Mouse (Mus musculus): ENCODE data around the gene Eras. TPM values are rescaled to one million over a fixed set of nuclear protein-coding genes. Genes with fewer than 3 reads are reported as not detected.

Gene Eras
- total RNA-seq (2021) = not detected

- no peak for DNase-seq (ENCODE audit: extremely low spot score in 1 of 2, low spot score in 2 of 2)
- intact Hi-C loops (cut with DNase I) = no loop called here
These were observed at the start of gene Eras for GRCm38 (mm10) chrX:7928270-7928790. Eras (minus strand) TSS chrX:7928607.

GRCm38 (mm10) chrX:7977892-7978291 is 49.5 kb upstream of the Eras start, which contains the start of gene Gata1:
Gata1 (minus strand) TSS chrX:7978071.
- intact Hi-C loops (cut with DNase I) = no loop called here

GRCm38 (mm10) chrX:7971292-7971691 is 42.9 kb upstream of the Eras start:
- intact Hi-C loops (cut with DNase I) = no loop called here
- no peak for DNase-seq (ENCODE audit: extremely low spot score in 1 of 2, low spot score in 2 of 2)

More at GRCm38 (mm10) chrX:7977892-7978291, 49.5 kb upstream of the Eras start, which contains the start of gene Gata1:
- DNase-seq (ENCODE audit: extremely low spot score in 1 of 2, low spot score in 2 of 2) = no peak

- intact Hi-C loops (cut with DNase I) = no loop called here
- DNase-seq (ENCODE audit: extremely low spot score in 1 of 2, low spot score in 2 of 2) = no peak
These were observed 40.5 kb upstream of the Eras start for GRCm38 (mm10) chrX:7968899-7969298.

- intact Hi-C loops (cut with DNase I) = no loop called here
These were observed 39.8 kb upstream of the Eras start for GRCm38 (mm10) chrX:7968226-7968625.

GRCm38 (mm10) chrX:7967596-7968201 is 39.3 kb upstream of the Eras start:
- intact Hi-C loops (cut with DNase I) = no loop called here
- no peak for DNase-seq (ENCODE audit: extremely low spot score in 1 of 2, low spot score in 2 of 2)

More at GRCm38 (mm10) chrX:7968226-7968625, 39.8 kb upstream of the Eras start:
- no peak for DNase-seq (ENCODE audit: extremely low spot score in 1 of 2, low spot score in 2 of 2)

GRCm38 (mm10) chrX:7966161-7966560 is 37.8 kb upstream of the Eras start:
- DNase-seq (ENCODE audit: extremely low spot score in 1 of 2, low spot score in 2 of 2) = no peak
- intact Hi-C loops (cut with DNase I) = no loop called here

- no peak for DNase-seq (ENCODE audit: extremely low spot score in 1 of 2, low spot score in 2 of 2)
- intact Hi-C loops (cut with DNase I) = no loop called here
These were observed 35.6 kb upstream of the Eras start for GRCm38 (mm10) chrX:7963829-7964626.

- intact Hi-C loops (cut with DNase I) = no loop called here
These were observed 30.5 kb upstream of the Eras start for GRCm38 (mm10) chrX:7958868-7959267.

GRCm38 (mm10) chrX:7950091-7950490 is 21.7 kb upstream of the Eras start:
- DNase-seq (ENCODE audit: extremely low spot score in 1 of 2, low spot score in 2 of 2) = no peak
- intact Hi-C loops (cut with DNase I) = no loop called here

More at GRCm38 (mm10) chrX:7958868-7959267, 30.5 kb upstream of the Eras start:
- no peak for DNase-seq (ENCODE audit: extremely low spot score in 1 of 2, low spot score in 2 of 2)

GRCm38 (mm10) chrX:7947900-7948492 is 19.6 kb upstream of the Eras start:
- peak; percentile 91 to 96 for DNase-seq (ENCODE audit: extremely low spot score in 1 of 2, low spot score in 2 of 2)
- intact Hi-C loops (cut with DNase I) = no loop called here

GRCm38 (mm10) chrX:7947108-7947899 is 18.9 kb upstream of the Eras start, which contains the start of gene Hdac6:
Hdac6 (minus strand) TSS chrX:7947889.
- intact Hi-C loops (cut with DNase I) = no loop called here
- peak in 1 of 2 experiments; percentile 43 for DNase-seq (ENCODE audit: extremely low spot score in 1 of 2, low spot score in 2 of 2)

- intact Hi-C loops (cut with DNase I) = no loop called here
- no peak for DNase-seq (ENCODE audit: extremely low spot score in 1 of 2, low spot score in 2 of 2)
These were observed 17.2 kb upstream of the Eras start for GRCm38 (mm10) chrX:7945618-7946017.

- intact Hi-C loops (cut with DNase I) = no loop called here
- DNase-seq (ENCODE audit: extremely low spot score in 1 of 2, low spot score in 2 of 2) = no peak
These were observed 9.3 kb upstream of the Eras start for GRCm38 (mm10) chrX:7937667-7938066.

- intact Hi-C loops (cut with DNase I) = no loop called here
- DNase-seq (ENCODE audit: extremely low spot score in 1 of 2, low spot score in 2 of 2) = no peak
These were observed 8.5 kb upstream of the Eras start for GRCm38 (mm10) chrX:7936874-7937273.

GRCm38 (mm10) chrX:7927116-7927515 is 1.3 kb downstream of the Eras start:
- DNase-seq (ENCODE audit: extremely low spot score in 1 of 2, low spot score in 2 of 2) = no peak
- intact Hi-C loops (cut with DNase I) = no loop called here

- DNase-seq (ENCODE audit: extremely low spot score in 1 of 2, low spot score in 2 of 2) = no peak
- intact Hi-C loops (cut with DNase I) = no loop called here
These were observed 2.1 kb downstream of the Eras start for GRCm38 (mm10) chrX:7926266-7926665.

GRCm38 (mm10) chrX:7922032-7922431 is 6.4 kb downstream of the Eras start:
- DNase-seq (ENCODE audit: extremely low spot score in 1 of 2, low spot score in 2 of 2) = no peak
- intact Hi-C loops (cut with DNase I) = no loop called here
